Mouse (Mus musculus): ENCODE measurements at regions not wholly inside any gene's neighbourhood (a gene's known extent, or its start where the extent isn't known, plus 50 kb on each side); places are given as distances from the start of the nearest gene placed in this dataset.

GRCm38 (mm10) chr1:35953721-35954120 lies 114.5 kb upstream of the Hs6st1 start:
- no peak for TF ChIP-seq CTCF (IDR thresholded peaks at IDR 0.05)
- TF ChIP-seq EP300 (IDR thresholded peaks at IDR 0.05) = no peak
